Mouse (Mus musculus): ENCODE results near the gene Anpep. TPM values are rescaled to one million over a fixed set of nuclear protein-coding genes. Genes with fewer than 3 reads are reported as not detected.

Anpep gene
- total and polyA plus RNA-seq, 3 experiments = 7.6 to 77.2 (median 40.2) TPM

GRCm38 (mm10) chr7:79866294-79867000 is 5.6 kb upstream of the Anpep start:
- H3K27me3 ChIP-seq (ENCODE audit: control insufficient read depth in 1 of 2, insufficient read depth in 2 of 2, low read length in 2 of 2) = no peaks in the 10 kb centered on the region; a peak in 2 of 4 replicates
- H3K79me2 ChIP-seq (ENCODE audit: control insufficient read depth, insufficient read depth, low read length, poor library complexity) = no peaks in the 10 kb centered on the region
- H3K9me3 ChIP-seq (replicated peaks; ENCODE audit: insufficient read depth, low read length) = no peaks in the 10 kb centered on the region
- no peak overlapping the region for H3K9ac ChIP-seq (ENCODE audit: control insufficient read depth, low read depth, low read length, poor library complexity, severe bottlenecking)
- H3K36me3 ChIP-seq (ENCODE audit: control insufficient read depth in 1 of 2, insufficient read depth in 2 of 2, low read length in 2 of 2) = peaks cover 0 to 3% of the 10 kb centered on the region in 2 experiments; a peak in 2 of 4 replicates
- TF ChIP-seq MXI1 (IDR thresholded peaks at IDR 0.05; ENCODE audit: low read depth, low read length) (no peak), USF2 (IDR thresholded peaks at IDR 0.05; ENCODE audit: borderline replicate concordance in 1 of 2, insufficient read depth in 1 of 2, low read depth in 1 of 2, low read length in 2 of 2) (no peak), GATA1 (IDR thresholded peaks at IDR 0.05; ENCODE audit: low read depth, low read length) (no peak), ZNF384 (IDR thresholded peaks at IDR 0.05; ENCODE audit: low read depth, low read length) (no peak), CTCF (IDR thresholded peaks at IDR 0.05 in 2 of 3, conservative IDR thresholded peaks at IDR 0.05 in 1 of 3; ENCODE audit: control insufficient read depth in 1 of 3, insufficient read depth in 1 of 3, low read depth in 2 of 3, low read length in 3 of 3, poor library complexity in 1 of 3, severe bottlenecking in 1 of 3) (no peak), TAL1 (IDR thresholded peaks at IDR 0.05; ENCODE audit: low read length) (no peak), RAD21 (IDR thresholded peaks at IDR 0.05; ENCODE audit: low read depth, low read length) (no peak), ZKSCAN1 (IDR thresholded peaks at IDR 0.05; ENCODE audit: low read depth, low read length) (no peak), HCFC1 (IDR thresholded peaks at IDR 0.05; ENCODE audit: low read depth, low read length) (no peak), SMC3 (IDR thresholded peaks at IDR 0.05; ENCODE audit: low read depth, low read length) (no peak), MAX (IDR thresholded peaks at IDR 0.05; ENCODE audit: low read length) (no peak), BHLHE40 (IDR thresholded peaks at IDR 0.05; ENCODE audit: borderline replicate concordance, low read depth, low read length) (no peak), POLR2A (IDR thresholded peaks at IDR 0.05; ENCODE audit: control insufficient read depth in 1 of 2, insufficient read depth in 1 of 2, low read depth in 1 of 2, low read length in 2 of 2, poor library complexity in 1 of 2) (no peak), ETS1 (IDR thresholded peaks at IDR 0.05; ENCODE audit: low read depth, low read length) (no peak)
- H3K27ac ChIP-seq (ENCODE audit: control insufficient read depth, low read depth, low read length) = no peak overlapping the region
- peaks cover 0 to 14% of the 10 kb centered on the region in 2 experiments; a peak in 2 of 4 replicates for H3K4me1 ChIP-seq (ENCODE audit: control insufficient read depth in 1 of 2, insufficient read depth in 2 of 2, low read length in 2 of 2)
- no peak overlapping the region for H3K4me3 ChIP-seq (ENCODE audit: control insufficient read depth in 1 of 2, insufficient read depth in 1 of 2, low read depth in 2 of 2, low read length in 2 of 2)
- no peak for DNase-seq (ENCODE audit: low read depth, low spot score)

GRCm38 (mm10) chr7:79861794-79862193 is 935 bp upstream of the Anpep start:
- peak; percentile 63 for DNase-seq (ENCODE audit: low read depth, low spot score)
- no peaks in the 10 kb centered on the region for H3K79me2 ChIP-seq (ENCODE audit: control insufficient read depth, insufficient read depth, low read length, poor library complexity)
- H3K9me3 ChIP-seq (replicated peaks; ENCODE audit: insufficient read depth, low read length) = no peaks in the 10 kb centered on the region
- TF ChIP-seq RCOR1 (IDR thresholded peaks at IDR 0.05; ENCODE audit: low read depth, low read length) = peak; percentile 70; the same call in 1 of the 2 replicates
- 0 out of 2 replicates have a peak, but pooled peaks have one; percentile 31 for TF ChIP-seq TCF12 (IDR thresholded peaks at IDR 0.05; ENCODE audit: low read depth, low read length)
- TF ChIP-seq EP300 (IDR thresholded peaks at IDR 0.05; ENCODE audit: low read depth in 1 of 2, low read length in 2 of 2) = peak in 1 of 2 experiments; percentile 24; a peak in 1 of 4 replicates
- TF ChIP-seq GATA1 (IDR thresholded peaks at IDR 0.05; ENCODE audit: low read depth, low read length) = 0 out of 2 replicates have a peak, but pooled peaks have one; percentile 43
- no peak for TF ChIP-seq POLR2A (IDR thresholded peaks at IDR 0.05; ENCODE audit: control insufficient read depth in 1 of 2, insufficient read depth in 1 of 2, low read depth in 1 of 2, low read length in 2 of 2, poor library complexity in 1 of 2)
- 0 out of 2 replicates have a peak, but pooled peaks have one; percentile 19 for TF ChIP-seq TBP (IDR thresholded peaks at IDR 0.05; ENCODE audit: low read depth, low read length)
- peak; percentile 85 for TF ChIP-seq ETS1 (IDR thresholded peaks at IDR 0.05; ENCODE audit: low read depth, low read length)
- peak; percentile 42; the same call in 1 of the 2 replicates for TF ChIP-seq SIN3A (IDR thresholded peaks at IDR 0.05; ENCODE audit: low read length)
- no peak for TF ChIP-seq MXI1 (IDR thresholded peaks at IDR 0.05; ENCODE audit: low read depth, low read length)
- TF ChIP-seq POLR2AphosphoS2 (IDR thresholded peaks at IDR 0.05; ENCODE audit: low read length) = no peak
- TF ChIP-seq BHLHE40 (IDR thresholded peaks at IDR 0.05; ENCODE audit: borderline replicate concordance, low read depth, low read length) = no peak
- no peak for TF ChIP-seq MYB (IDR thresholded peaks at IDR 0.05; ENCODE audit: low read depth, low read length)
- H3K4me1 ChIP-seq (ENCODE audit: control insufficient read depth in 1 of 2, insufficient read depth in 2 of 2, low read length in 2 of 2) = peaks cover 5 to 41% of the 10 kb centered on the region in 2 experiments
- no peak overlapping the region for H3K9ac ChIP-seq (ENCODE audit: control insufficient read depth, low read depth, low read length, poor library complexity, severe bottlenecking)
- no peak overlapping the region for H3K4me3 ChIP-seq (ENCODE audit: control insufficient read depth in 1 of 2, insufficient read depth in 1 of 2, low read depth in 2 of 2, low read length in 2 of 2)
- no peaks in the 10 kb centered on the region; a peak in 2 of 4 replicates for H3K27me3 ChIP-seq (ENCODE audit: control insufficient read depth in 1 of 2, insufficient read depth in 2 of 2, low read length in 2 of 2)
- H3K27ac ChIP-seq (ENCODE audit: control insufficient read depth, low read depth, low read length) = no peak overlapping the region
- peaks cover 0 to 29% of the 10 kb centered on the region in 2 experiments; a peak in 2 of 4 replicates for H3K36me3 ChIP-seq (ENCODE audit: control insufficient read depth in 1 of 2, insufficient read depth in 2 of 2, low read length in 2 of 2)
